ENCODE assay signal across 20 mouse cellular contexts in genomic region chr7:123068241-123068640, GRCm38 (mm10). TPM values are rescaled to one million over a fixed set of nuclear protein-coding genes. Genes with fewer than 3 reads are reported as not detected.
DNase-seq lines count a peak whose midpoint lies in the region; ATAC-seq and TF ChIP-seq lines count a peak whose summit lies in the region.
"Had no signal": no experiment of that assay in that cellular context is flagged by ENCODE, and none has a peak within 500 bp of the region (broad histone marks: within the 10 kb centered on the region; RNA-seq: fewer than 3 reads in every experiment).

No protein-coding gene starts in this region.

- no peak overlapping the region for H3K4me3 ChIP-seq in embryonic facial prominence, embryonic 12.5 days
- H3K4me3 ChIP-seq in embryonic facial prominence, embryonic 10.5 days, result no peak overlapping the region
- H3K4me3 ChIP-seq in hindbrain, embryonic 11.5 days (ENCODE audit: low read depth, low read length), result no peak overlapping the region
- no peak overlapping the region for H3K4me3 ChIP-seq in hindbrain, postnatal 0 days (ENCODE audit: low read length)
- no peak overlapping the region for H3K4me3 ChIP-seq in neural tube, embryonic 13.5 days
- no peak overlapping the region for H3K4me3 ChIP-seq in hindbrain, embryonic 15.5 days
- H3K4me3 ChIP-seq: erythroblast, embryonic 14.5 days; heart, embryonic 15.5 days; left cerebral cortex, adult 2 months; limb, embryonic 13.5 days; lung, embryonic 15.5 days; neural tube, embryonic 12.5 days had no signal

- H3K27me3 ChIP-seq in embryonic facial prominence, embryonic 12.5 days, result no peaks in the 10 kb centered on the region
- H3K27me3 ChIP-seq in embryonic facial prominence, embryonic 10.5 days (replicated peaks; ENCODE audit: low read depth, poor library complexity, severe bottlenecking), result peaks cover 8% of the 10 kb centered on the region; the same call in 1 of the 2 replicates
- H3K27me3 ChIP-seq in hindbrain, embryonic 11.5 days (ENCODE audit: control insufficient read depth, insufficient read depth, low read length), result no peaks in the 10 kb centered on the region
- H3K27me3 ChIP-seq in hindbrain, postnatal 0 days (ENCODE audit: insufficient read depth, low read length), result no peaks in the 10 kb centered on the region
- peaks cover 23% of the 10 kb centered on the region for H3K27me3 ChIP-seq in neural tube, embryonic 13.5 days
- H3K27me3 ChIP-seq in hindbrain, embryonic 15.5 days, result no peaks in the 10 kb centered on the region
- H3K27me3 ChIP-seq: CH12.LX; heart, embryonic 15.5 days; limb, embryonic 13.5 days; lung, embryonic 15.5 days had no signal

- peak; percentile 56; the same call in 1 of the 2 replicates for ATAC-seq in embryonic facial prominence, embryonic 12.5 days (ENCODE audit: insufficient number of reproducible peaks, insufficient read depth, low FRiP score, low TSS enrichment)
- ATAC-seq in hindbrain, embryonic 11.5 days (ENCODE audit: low FRiP score), result peak; percentile 51; the same call in 1 of the 2 replicates
- no peak for ATAC-seq in hindbrain, postnatal 0 days
- ATAC-seq in neural tube, embryonic 13.5 days (ENCODE audit: low read depth), result no peak
- no peak for ATAC-seq in hindbrain, embryonic 15.5 days (ENCODE audit: low FRiP score, low read depth)
- ATAC-seq: intestine, postnatal 0 days had no signal

- no peak for DNase-seq in embryonic facial prominence, embryonic 10.5 days (ENCODE audit: low spot score)
- no peak for DNase-seq in hindbrain, embryonic 11.5 days (ENCODE audit: low spot score)
- no peak for DNase-seq in hindbrain, postnatal 0 days (ENCODE audit: low spot score)
- no peak for DNase-seq in neural tube, embryonic 10.5 days (ENCODE audit: extremely low spot score, low spot score)
- DNase-seq in cerebellum, postnatal 10 days, result no peak
- DNase-seq: cerebellum, adult 8-10 months; kidney, adult 9 months; thymus, postnatal 4 days had no signal

- no peak overlapping the region for H3K9ac ChIP-seq in embryonic facial prominence, embryonic 12.5 days
- H3K9ac ChIP-seq in hindbrain, embryonic 11.5 days (ENCODE audit: low read depth, low read length), result no peak overlapping the region
- H3K9ac ChIP-seq in hindbrain, postnatal 0 days (replicated peaks; ENCODE audit: low read length), result no peak overlapping the region
- H3K9ac ChIP-seq in neural tube, embryonic 13.5 days, result no peak overlapping the region
- no peak overlapping the region for H3K9ac ChIP-seq in hindbrain, embryonic 15.5 days
- H3K9ac ChIP-seq: heart, embryonic 15.5 days; limb, embryonic 13.5 days; lung, embryonic 15.5 days; neural tube, embryonic 12.5 days had no signal

- no peaks in the 10 kb centered on the region for H3K9me3 ChIP-seq in embryonic facial prominence, embryonic 12.5 days
- H3K9me3 ChIP-seq in embryonic facial prominence, embryonic 10.5 days, result no peaks in the 10 kb centered on the region
- H3K9me3 ChIP-seq in hindbrain, embryonic 11.5 days (ENCODE audit: control insufficient read depth, low read length), result no peaks in the 10 kb centered on the region
- no peaks in the 10 kb centered on the region for H3K9me3 ChIP-seq in hindbrain, postnatal 0 days (ENCODE audit: low read length)
- no peaks in the 10 kb centered on the region for H3K9me3 ChIP-seq in neural tube, embryonic 13.5 days
- H3K9me3 ChIP-seq in hindbrain, embryonic 15.5 days, result no peaks in the 10 kb centered on the region
- H3K9me3 ChIP-seq: heart, embryonic 15.5 days; limb, embryonic 13.5 days; lung, embryonic 15.5 days; neural tube, embryonic 12.5 days had no signal

- H3K36me3 ChIP-seq in embryonic facial prominence, embryonic 12.5 days, result no peaks in the 10 kb centered on the region
- H3K36me3 ChIP-seq in embryonic facial prominence, embryonic 10.5 days (replicated peaks), result no peaks in the 10 kb centered on the region
- no peaks in the 10 kb centered on the region for H3K36me3 ChIP-seq in hindbrain, embryonic 11.5 days (ENCODE audit: control insufficient read depth, insufficient read depth, low read length)
- no peaks in the 10 kb centered on the region for H3K36me3 ChIP-seq in hindbrain, postnatal 0 days (ENCODE audit: insufficient read depth, low read length)
- H3K36me3 ChIP-seq in neural tube, embryonic 13.5 days, result no peaks in the 10 kb centered on the region
- H3K36me3 ChIP-seq in hindbrain, embryonic 15.5 days, result no peaks in the 10 kb centered on the region
- H3K36me3 ChIP-seq: heart, embryonic 15.5 days; limb, embryonic 13.5 days; lung, embryonic 15.5 days; neural tube, embryonic 12.5 days had no signal

- 65% methylated on average over 1 of the region's 1 CpGs for WGBS in embryonic facial prominence, embryonic 12.5 days
- 50% methylated on average over 1 of the region's 1 CpGs for WGBS in embryonic facial prominence, embryonic 10.5 days
- 82% methylated on average over 1 of the region's 1 CpGs for WGBS in hindbrain, embryonic 11.5 days
- 48% methylated on average over 1 of the region's 1 CpGs for WGBS in hindbrain, postnatal 0 days
- WGBS in neural tube, embryonic 13.5 days, result 46% methylated on average over 1 of the region's 1 CpGs
- WGBS in hindbrain, embryonic 15.5 days, result 55% methylated on average over 1 of the region's 1 CpGs

- no peak for TF ChIP-seq CTCF in hindbrain, postnatal 0 days (IDR thresholded peaks at IDR 0.05; ENCODE audit: low read depth)

- H3K4me1 ChIP-seq in embryonic facial prominence, embryonic 12.5 days, result peaks cover 8% of the 10 kb centered on the region; the same call in 1 of the 2 replicates
- peaks cover 24% of the 10 kb centered on the region for H3K4me1 ChIP-seq in embryonic facial prominence, embryonic 10.5 days
- H3K4me1 ChIP-seq in hindbrain, embryonic 11.5 days (replicated peaks; ENCODE audit: control insufficient read depth, insufficient read depth, low read length), result 0 out of 2 replicates have a peak, but pooled peaks cover 2% of the 10 kb centered on the region
- peaks cover 14% of the 10 kb centered on the region for H3K4me1 ChIP-seq in hindbrain, postnatal 0 days (ENCODE audit: insufficient read depth, low read length)
- H3K4me1 ChIP-seq in neural tube, embryonic 13.5 days (replicated peaks), result peaks cover 29% of the 10 kb centered on the region
- H3K4me1 ChIP-seq in hindbrain, embryonic 15.5 days (replicated peaks), result peaks cover 25% of the 10 kb centered on the region

- no peak overlapping the region for H3K4me2 ChIP-seq in embryonic facial prominence, embryonic 12.5 days (replicated peaks)
- H3K4me2 ChIP-seq in hindbrain, embryonic 11.5 days (replicated peaks; ENCODE audit: low read depth, low read length), result no peak overlapping the region
- H3K4me2 ChIP-seq in hindbrain, postnatal 0 days (ENCODE audit: low read depth, low read length), result no peak overlapping the region
- 0 out of 2 replicates have a peak overlapping the region, but pooled peaks have one; percentile 6 for H3K4me2 ChIP-seq in neural tube, embryonic 13.5 days
- no peak overlapping the region for H3K4me2 ChIP-seq in hindbrain, embryonic 15.5 days
- H3K4me2 ChIP-seq: heart, embryonic 15.5 days; limb, embryonic 13.5 days; liver, embryonic 11.5 days; lung, embryonic 15.5 days had no signal

- 0 out of 2 replicates have a peak overlapping the region, but pooled peaks have one; percentile 17 for H3K27ac ChIP-seq in embryonic facial prominence, embryonic 12.5 days
- H3K27ac ChIP-seq in embryonic facial prominence, embryonic 10.5 days (replicated peaks), result no peak overlapping the region
- H3K27ac ChIP-seq in hindbrain, embryonic 11.5 days (ENCODE audit: low read depth, low read length), result no peak overlapping the region
- H3K27ac ChIP-seq in hindbrain, postnatal 0 days, result no peak overlapping the region
- H3K27ac ChIP-seq in neural tube, embryonic 13.5 days (replicated peaks), result peak overlapping the region; percentile 87
- H3K27ac ChIP-seq in hindbrain, embryonic 15.5 days (replicated peaks), result peak overlapping the region; percentile 67; the same call in 1 of the 2 replicates
- H3K27ac ChIP-seq: left cerebral cortex, adult 2 months; limb, embryonic 13.5 days; lung, embryonic 15.5 days had no signal

RNA-seq across cellular contexts. Expression of gene Tnrc6a, which starts 55.4 kb away (rescaled TPM):
- polyA plus RNA-seq in embryonic facial prominence, embryonic 12.5 days (2016; fragmentation: Nextera tagmentation; extraction: Ambion mirVana), result 66.1 and 70.9 TPM in 2 replicates
- polyA plus RNA-seq in embryonic facial prominence, embryonic 10.5 days (2016; fragmentation: Nextera tagmentation; extraction: Ambion mirVana), result 60.6 and 61.5 TPM in 2 replicates
- polyA plus RNA-seq in hindbrain, embryonic 11.5 days (2014; fragmentation: Nextera tagmentation; extraction: Ambion mirVana), result 44.0 and 61.3 TPM in 2 replicates
- 48.5 and 51.3 TPM in 2 replicates for total RNA-seq in hindbrain, postnatal 0 days (2014; rRNA removed)
- 62.1 and 65.5 TPM in 2 replicates for polyA plus RNA-seq in hindbrain, postnatal 0 days (2015; fragmentation: Nextera tagmentation; extraction: Ambion mirVana)
- 43.0 and 47.1 TPM in 2 replicates for polyA plus RNA-seq in neural tube, embryonic 13.5 days (2015; fragmentation: Nextera tagmentation; extraction: Ambion mirVana)
- polyA plus RNA-seq in hindbrain, embryonic 15.5 days (2015; fragmentation: Nextera tagmentation; extraction: Ambion mirVana), result 47.4 and 49.2 TPM in 2 replicates

Comparison
In these comparisons a context has a peak if more than half of its experiments do, and no peak if none do; other contexts are left out.
1. ATAC-seq: peak in embryonic facial prominence, embryonic 12.5 days (single experiment) and hindbrain, embryonic 11.5 days (single experiment); none in hindbrain, postnatal 0 days (single experiment), neural tube, embryonic 13.5 days (single experiment) and hindbrain, embryonic 15.5 days (single experiment).
2. H3K27ac ChIP-seq: peak in embryonic facial prominence, embryonic 12.5 days (single experiment), neural tube, embryonic 13.5 days (single experiment) and hindbrain, embryonic 15.5 days (single experiment); none in embryonic facial prominence, embryonic 10.5 days (single experiment), hindbrain, embryonic 11.5 days (single experiment) and hindbrain, postnatal 0 days (single experiment).